8 mouse cellular contexts compared by ENCODE assay signal in genomic region chr8:105533892-105534329, GRCm38 (mm10). TPM values are rescaled to one million over a fixed set of nuclear protein-coding genes. Genes with fewer than 3 reads are reported as not detected.
DNase-seq lines count a peak whose midpoint lies in the region; ATAC-seq and TF ChIP-seq lines count a peak whose summit lies in the region.

No protein-coding gene starts in this region.

- H3K4me1 ChIP-seq in brown adipose tissue, adult 24 weeks (ENCODE audit: control insufficient read depth, insufficient read depth, insufficient read length, low read length), result peaks cover 4% of the 10 kb centered on the region; the same call in 1 of the 2 replicates
- H3K4me1 ChIP-seq in forebrain, embryonic 11.5 days (replicated peaks; ENCODE audit: control insufficient read depth, insufficient read depth, low read length), result 0 out of 2 replicates have a peak, but pooled peaks cover 6% of the 10 kb centered on the region
- peaks cover 20% of the 10 kb centered on the region; the same call in 1 of the 2 replicates for H3K4me1 ChIP-seq in small intestine, adult 2 months (ENCODE audit: control insufficient read depth, insufficient read depth, insufficient read length, low read length)

- H3K4me3 ChIP-seq in brown adipose tissue, adult 24 weeks (ENCODE audit: insufficient read depth, low read depth, low read length), result no peak overlapping the region
- no peak overlapping the region for H3K4me3 ChIP-seq in forebrain, embryonic 11.5 days (ENCODE audit: low read depth, low read length)
- no peak overlapping the region for H3K4me3 ChIP-seq in macrophage (ENCODE audit: inconsistent target)
- H3K4me3 ChIP-seq in small intestine, adult 2 months (ENCODE audit: low read depth, low read length), result no peak overlapping the region

- no peaks in the 10 kb centered on the region for H3K9me3 ChIP-seq in forebrain, embryonic 11.5 days (ENCODE audit: control insufficient read depth, low read length)

- no peak for TF ChIP-seq POLR2A in small intestine, adult 2 months (IDR thresholded peaks at IDR 0.05; ENCODE audit: low read depth, low read length)

- H3K4me2 ChIP-seq in forebrain, embryonic 11.5 days (ENCODE audit: low read depth, low read length, severe bottlenecking), result no peak overlapping the region

- peaks cover 2% of the 10 kb centered on the region; the same call in 1 of the 2 replicates for H3K36me3 ChIP-seq in forebrain, embryonic 11.5 days (ENCODE audit: control insufficient read depth, insufficient read depth, low read length)
- H3K36me3 ChIP-seq in macrophage (ENCODE audit: inconsistent target), result peaks cover 64% of the 10 kb centered on the region
- peaks cover 28% of the 10 kb centered on the region for H3K36me3 ChIP-seq in small intestine, adult 2 months (ENCODE audit: control insufficient read depth, insufficient read depth, low read length)

- ATAC-seq in forebrain, embryonic 11.5 days (replicated peaks; ENCODE audit: low FRiP score), result peak; percentile 49; the same call in 1 of the 2 replicates

- peak; percentile 77; the same call in 1 of the 2 replicates for TF ChIP-seq CTCF in small intestine, adult 2 months (IDR thresholded peaks at IDR 0.05; ENCODE audit: extremely low read depth, insufficient read length, insufficient replicate concordance, low read depth, low read length)

- peak; percentile 68 to 90 for DNase-seq in adrenal gland, adult (ENCODE audit: inconsistent age in 2 of 2, low spot score in 1 of 2)
- DNase-seq in adrenal gland, adult 8-10 months, result no peak
- DNase-seq in forebrain, embryonic 11.5 days (ENCODE audit: low spot score), result peak; percentile 87
- DNase-seq in heart, postnatal 36 days, result peak; percentile 79 to 82
- DNase-seq in layer of hippocampus, postnatal 10 days (ENCODE audit: low spot score in 2 of 2), result peak; percentile 77 to 83

- H3K79me2 ChIP-seq in macrophage (ENCODE audit: inconsistent target), result peaks cover 100% of the 10 kb centered on the region

- peak overlapping the region; percentile 8; the same call in 1 of the 2 replicates for H3K9ac ChIP-seq in forebrain, embryonic 11.5 days (ENCODE audit: low read length)

- intact Hi-C loops in heart, postnatal 36 days (cut with DNase I), result loop anchor here (1.0 kb wide), 1 partner anchor 18 kb away; no protein-coding TSS in a partner anchor

- H3K27me3 ChIP-seq in forebrain, embryonic 11.5 days (ENCODE audit: control insufficient read depth, insufficient read depth, low read length), result no peaks in the 10 kb centered on the region
- no peaks in the 10 kb centered on the region for H3K27me3 ChIP-seq in small intestine, adult 2 months (ENCODE audit: control insufficient read depth, insufficient read depth, low read length)

- 6% methylated on average over 1 of the region's 1 CpGs for WGBS in forebrain, embryonic 11.5 days
- WGBS in macrophage (ENCODE audit: missing documents), result 0% methylated on average over 1 of the region's 1 CpGs
- 3% methylated on average over 1 of the region's 1 CpGs for WGBS in small intestine, adult 2 months

- 0 out of 2 replicates have a peak overlapping the region, but pooled peaks have one; percentile 2 for H3K27ac ChIP-seq in brown adipose tissue, adult 24 weeks (replicated peaks; ENCODE audit: low read depth, low read length)
- H3K27ac ChIP-seq in forebrain, embryonic 11.5 days (ENCODE audit: low read depth, low read length), result no peak overlapping the region
- H3K27ac ChIP-seq in macrophage, result peak overlapping the region; percentile 17; the same call in 1 of the 2 replicates
- peak overlapping the region; percentile 35 for H3K27ac ChIP-seq in small intestine, adult 2 months (ENCODE audit: insufficient read depth, low read depth, low read length)

RNA-seq across cellular contexts. Expression of gene Hsd11b2, which starts 15.4 kb away (rescaled TPM):
- under 1 TPM; 0.56 to 0.98 (median 0.82) TPM for total RNA-seq in adrenal gland, adult 8-10 months (2022)
- not detected in 2 replicates for polyA plus RNA-seq in brown adipose tissue, adult 24 weeks (2012; ENCODE audit: insufficient read depth, insufficient read length, missing spikeins)
- polyA plus RNA-seq in forebrain, embryonic 11.5 days (2014; fragmentation: Nextera tagmentation; extraction: Ambion mirVana), result 13.5 and 13.6 TPM in 2 replicates
- not detected for total RNA-seq in heart, postnatal 36 days (2021)
- under 1 TPM in 1 of 2 experiments, not detected in 1; 0.18 TPM for total RNA-seq in layer of hippocampus, postnatal 10 days (2021)
- not detected for total RNA-seq in macrophage (2018; cell fraction: chromatin; rRNA removed)
- total RNA-seq in macrophage (2018; cell fraction: cytosol; rRNA removed), result under 1 TPM in 1 of 26 experiments, not detected in 25; 0.13 TPM
- not detected for total RNA-seq in macrophage (2018; cell fraction: nucleus; rRNA removed)
- polyA plus RNA-seq in macrophage (2018), result not detected in 3 replicates
- polyA plus RNA-seq in small intestine, adult 2 months (2012; rRNA removed), result 5.0 and 12.2 TPM in 2 replicates

RNA-seq across cellular contexts. Expression of gene Atp6v0d1, which starts 31.9 kb away (rescaled TPM):
- total RNA-seq in adrenal gland, adult 8-10 months (2022), result 100 to 1,000 TPM; 113 to 135 (median 122) TPM
- 52.7 and 65.1 TPM in 2 replicates for polyA plus RNA-seq in brown adipose tissue, adult 24 weeks (2012; ENCODE audit: insufficient read depth, insufficient read length, missing spikeins)
- polyA plus RNA-seq in forebrain, embryonic 11.5 days (2014; fragmentation: Nextera tagmentation; extraction: Ambion mirVana), result 99.2 and 108 TPM in 2 replicates
- 10 to 100 TPM; 51.7 to 53.4 TPM for total RNA-seq in heart, postnatal 36 days (2021)
- total RNA-seq in layer of hippocampus, postnatal 10 days (2021), result 100 to 1,000 TPM; 298 to 305 TPM
- 100 to 1,000 TPM in 6 of 26 experiments, 10 to 100 TPM in 20; 30.8 to 121 (median 85.9) TPM for total RNA-seq in macrophage (2018; cell fraction: chromatin; rRNA removed)
- 100 to 1,000 TPM; 213 to 351 (median 263) TPM for total RNA-seq in macrophage (2018; cell fraction: cytosol; rRNA removed)
- total RNA-seq in macrophage (2018; cell fraction: nucleus; rRNA removed), result 100 to 1,000 TPM in 22 of 26 experiments, 10 to 100 TPM in 4; 65.3 to 155 (median 120) TPM
- polyA plus RNA-seq in macrophage (2018), result 238 to 301 TPM (median 263 TPM) in 3 replicates
- polyA plus RNA-seq in small intestine, adult 2 months (2012; rRNA removed), result 41.9 and 70.8 TPM in 2 replicates

RNA-seq across cellular contexts. Expression of gene Zdhhc1, which starts 37.2 kb away (rescaled TPM):
- 10 to 100 TPM; 20.6 to 40.1 (median 31.3) TPM for total RNA-seq in adrenal gland, adult 8-10 months (2022)
- polyA plus RNA-seq in brown adipose tissue, adult 24 weeks (2012; ENCODE audit: insufficient read depth, insufficient read length, missing spikeins), result 8.7 and 10.2 TPM in 2 replicates
- polyA plus RNA-seq in forebrain, embryonic 11.5 days (2014; fragmentation: Nextera tagmentation; extraction: Ambion mirVana), result 20.2 and 24.6 TPM in 2 replicates
- total RNA-seq in heart, postnatal 36 days (2021), result 10 to 100 TPM; 14.5 to 14.9 TPM
- total RNA-seq in layer of hippocampus, postnatal 10 days (2021), result 10 to 100 TPM; 17.5 to 20.4 TPM
- total RNA-seq in macrophage (2018; cell fraction: chromatin; rRNA removed), result 10 to 100 TPM; 33.0 to 83.1 (median 66.8) TPM
- total RNA-seq in macrophage (2018; cell fraction: cytosol; rRNA removed), result 1 to 10 TPM; 4.4 to 9.1 (median 6.4) TPM
- total RNA-seq in macrophage (2018; cell fraction: nucleus; rRNA removed), result 10 to 100 TPM; 15.4 to 54.3 (median 36.6) TPM
- polyA plus RNA-seq in macrophage (2018), result 6.8 to 10.0 TPM (median 7.3 TPM) in 3 replicates
- polyA plus RNA-seq in small intestine, adult 2 months (2012; rRNA removed), result 14.8 and 15.2 TPM in 2 replicates
